Mouse (Mus musculus): ENCODE results near the gene Crtc1. TPM values are rescaled to one million over a fixed set of nuclear protein-coding genes. Genes with fewer than 3 reads are reported as not detected.

Crtc1 gene
- total and polyA plus RNA-seq, 2 experiments from 2014 or later, result 51.7 to 52.9 TPM

DNA sequence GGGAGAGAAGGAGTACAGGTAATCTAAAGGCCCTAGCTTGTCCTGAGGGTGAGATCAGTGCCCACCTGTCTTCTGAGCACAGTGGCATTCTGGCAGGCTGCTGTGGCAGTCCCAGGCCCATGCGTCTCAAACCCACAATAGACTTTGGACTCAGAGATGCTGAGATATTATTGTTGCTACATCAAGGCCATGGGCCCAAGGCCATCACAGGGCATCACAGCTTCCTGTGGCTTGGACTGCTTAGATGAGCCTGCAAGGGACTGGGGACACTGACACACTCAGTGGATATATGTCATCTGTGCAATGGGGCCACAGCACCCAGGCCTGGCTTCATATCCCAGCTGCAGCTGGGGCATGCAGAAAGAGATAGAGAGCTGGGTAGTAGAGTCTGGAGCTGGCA is 17.6 kb upstream of the Crtc1 start:
- Histone ChIP-seq H3K9me3 (ENCODE audit: low read length) (no peaks in the 10 kb centered on the region), H3K4me2 (ENCODE audit: low read depth) (no peak overlapping the region), H3K36me3 (ENCODE audit: insufficient read depth) (0 out of 2 replicates have a peak, but pooled peaks cover 5% of the 10 kb centered on the region), H3K27ac (ENCODE audit: low read depth, low read length) (no peak overlapping the region), H3K4me1 (ENCODE audit: insufficient read depth) (no peaks in the 10 kb centered on the region), H3K27me3 (ENCODE audit: insufficient read depth, low read length) (no peaks in the 10 kb centered on the region), H3K4me3 (ENCODE audit: low read depth, low read length) (no peak overlapping the region), H3K9ac (no peak overlapping the region)
- WGBS, result 92% methylated on average over 1 of the region's 1 CpGs
- no peak for TF ChIP-seq CTCF (IDR thresholded peaks at IDR 0.05; ENCODE audit: low read depth)
- ATAC-seq (no peak), DNase-seq (no peak)

DNA sequence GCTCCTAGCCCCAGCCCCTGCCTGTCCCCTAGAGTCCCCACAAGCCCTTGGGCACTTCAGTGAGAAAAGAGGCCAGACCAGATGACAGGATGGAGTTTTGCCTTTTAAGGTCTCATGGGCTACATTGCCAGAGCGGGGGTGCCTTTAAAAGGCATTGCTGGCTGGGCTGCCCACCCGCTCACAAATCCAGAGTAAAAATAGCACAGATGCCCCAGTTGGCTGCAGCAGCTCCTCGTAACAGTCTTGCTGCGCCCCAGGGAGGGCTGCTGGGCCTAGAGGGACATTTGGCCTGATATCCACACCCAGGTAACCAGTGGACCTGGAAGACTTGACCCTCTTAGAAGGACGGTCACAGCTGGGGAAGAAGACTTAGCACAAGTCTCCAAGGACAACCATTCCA is 14.5 kb upstream of the Crtc1 start:
- no peak overlapping the region for H3K4me3 ChIP-seq (ENCODE audit: low read depth, low read length)
- no peak for ATAC-seq
- no peaks in the 10 kb centered on the region for H3K4me1 ChIP-seq (ENCODE audit: insufficient read depth)
- no peaks in the 10 kb centered on the region for H3K27me3 ChIP-seq (ENCODE audit: insufficient read depth, low read length)
- H3K27ac ChIP-seq (ENCODE audit: low read depth, low read length), result no peak overlapping the region
- WGBS, result 90% methylated on average over 5 of the region's 5 CpGs
- no peak for TF ChIP-seq CTCF (IDR thresholded peaks at IDR 0.05; ENCODE audit: low read depth)
- no peak overlapping the region for H3K4me2 ChIP-seq (ENCODE audit: low read depth)
- H3K9me3 ChIP-seq (ENCODE audit: low read length), result no peaks in the 10 kb centered on the region
- H3K9ac ChIP-seq, result no peak overlapping the region
- H3K36me3 ChIP-seq (ENCODE audit: insufficient read depth), result peaks cover 22% of the 10 kb centered on the region; the same call in 1 of the 2 replicates
- no peak for DNase-seq

DNA sequence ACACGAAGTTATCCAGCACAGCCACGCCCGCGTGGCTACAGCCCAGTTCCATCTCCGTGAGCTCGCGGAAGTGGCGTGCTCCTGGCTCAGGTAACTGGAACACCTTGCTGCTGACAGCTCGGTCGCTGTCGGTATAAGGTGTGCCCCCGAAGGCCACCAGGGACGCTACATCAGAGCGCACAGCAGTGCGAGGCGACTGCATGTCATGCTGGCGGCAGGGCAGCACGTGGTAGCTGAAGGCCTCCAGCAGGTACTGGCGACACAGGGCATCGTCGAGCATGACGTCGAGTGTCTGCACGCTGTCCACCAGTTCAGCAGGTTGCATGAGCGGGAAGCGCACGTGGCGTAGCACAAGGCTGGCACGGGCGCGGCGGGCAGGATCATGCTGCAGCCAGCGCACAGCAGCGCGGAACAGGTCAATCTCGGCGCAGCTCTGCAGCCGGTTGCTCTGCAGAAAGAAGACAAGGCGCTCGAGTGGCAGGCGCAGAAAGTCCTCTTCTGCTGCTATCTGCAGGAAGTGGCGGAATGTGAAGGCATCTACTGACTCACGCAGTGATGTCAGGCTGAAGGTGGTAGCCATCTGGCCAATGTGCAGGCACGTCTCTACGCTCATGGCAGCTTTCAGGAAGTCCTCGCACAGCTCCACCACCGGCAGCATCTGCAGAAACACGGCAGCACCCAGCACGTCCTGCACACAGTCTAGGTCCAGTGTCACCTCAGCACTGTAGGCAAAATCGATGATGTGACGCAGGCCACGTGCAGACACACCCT is 13.0 kb upstream of the Crtc1 start:
- H3K4me1 ChIP-seq (ENCODE audit: insufficient read depth), result no peaks in the 10 kb centered on the region
- 68% methylated on average over 52 of the region's 52 CpGs for whole genome bisulfite sequencing
- ATAC-seq (0 out of 2 replicates have a peak, but pooled peaks have one; percentile 17), DNase-seq (no peak)
- no peak overlapping the region for H3K4me2 ChIP-seq (ENCODE audit: low read depth)
- H3K27me3 ChIP-seq (ENCODE audit: insufficient read depth, low read length), result no peaks in the 10 kb centered on the region
- no peaks in the 10 kb centered on the region for H3K9me3 ChIP-seq (ENCODE audit: low read length)
- H3K9ac ChIP-seq, result no peak overlapping the region
- H3K27ac ChIP-seq (ENCODE audit: low read depth, low read length), result no peak overlapping the region
- peak; percentile 33; the same call in 1 of the 2 replicates for TF ChIP-seq CTCF (IDR thresholded peaks at IDR 0.05; ENCODE audit: low read depth)
- peaks cover 22% of the 10 kb centered on the region; the same call in 1 of the 2 replicates for H3K36me3 ChIP-seq (ENCODE audit: insufficient read depth)
- H3K4me3 ChIP-seq (ENCODE audit: low read depth, low read length), result no peak overlapping the region

GRCm38 (mm10) chr8:70447639-70448420 is 8.5 kb upstream of the Crtc1 start:
- Histone ChIP-seq H3K36me3 (ENCODE audit: insufficient read depth) (peaks cover 22% of the 10 kb centered on the region; the same call in 1 of the 2 replicates), H3K9me3 (ENCODE audit: low read length) (no peaks in the 10 kb centered on the region), H3K4me2 (ENCODE audit: low read depth) (no peak overlapping the region), H3K9ac (no peak overlapping the region), H3K4me3 (ENCODE audit: low read depth, low read length) (no peak overlapping the region), H3K4me1 (ENCODE audit: insufficient read depth) (no peaks in the 10 kb centered on the region), H3K27ac (ENCODE audit: low read depth, low read length) (no peak overlapping the region; the same call in 1 of the 2 replicates), H3K27me3 (ENCODE audit: insufficient read depth, low read length) (no peaks in the 10 kb centered on the region)
- WGBS, result 57% methylated on average over 19 of the region's 19 CpGs
- DNase-seq, result peak; percentile 68
- peak; percentile 82 for ATAC-seq
- TF ChIP-seq CTCF (IDR thresholded peaks at IDR 0.05; ENCODE audit: low read depth), result peak; percentile 23; the same call in 1 of the 2 replicates

DNA sequence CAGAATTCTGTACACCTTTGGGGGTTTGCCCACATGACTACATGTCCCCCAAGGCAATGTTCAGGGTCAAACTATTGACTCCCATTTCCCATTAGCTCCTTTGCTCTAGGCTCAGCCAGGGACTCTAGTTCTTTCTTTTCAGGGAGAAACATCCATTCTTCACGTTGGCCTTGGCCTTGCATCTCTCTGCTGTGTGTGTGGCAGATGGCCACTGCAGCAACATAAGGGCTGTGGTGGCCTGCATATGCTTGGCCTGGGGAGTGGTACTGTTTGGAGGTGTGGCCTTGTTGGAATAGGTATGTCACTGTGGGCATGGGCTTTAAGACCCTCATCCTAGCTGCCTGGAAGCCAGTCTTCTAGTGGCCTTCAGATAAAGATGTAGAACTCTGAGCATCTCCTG is 6.6 kb upstream of the Crtc1 start:
- no peak for ATAC-seq
- H3K4me1 ChIP-seq (ENCODE audit: insufficient read depth), result no peaks in the 10 kb centered on the region
- peaks cover 9% of the 10 kb centered on the region; the same call in 1 of the 2 replicates for H3K36me3 ChIP-seq (ENCODE audit: insufficient read depth)
- H3K27ac ChIP-seq (ENCODE audit: low read depth, low read length), result no peak overlapping the region
- DNase-seq, result no peak
- H3K9me3 ChIP-seq (ENCODE audit: low read length), result no peaks in the 10 kb centered on the region
- no peak overlapping the region for H3K4me3 ChIP-seq (ENCODE audit: low read depth, low read length)
- TF ChIP-seq CTCF (IDR thresholded peaks at IDR 0.05; ENCODE audit: low read depth), result no peak
- no peak overlapping the region for H3K4me2 ChIP-seq (ENCODE audit: low read depth)
- H3K27me3 ChIP-seq (ENCODE audit: insufficient read depth, low read length), result no peaks in the 10 kb centered on the region
- H3K9ac ChIP-seq, result no peak overlapping the region
- 48% methylated on average over 1 of the region's 1 CpGs for WGBS

- DNase-seq, result no peak
- Histone ChIP-seq H3K27ac (ENCODE audit: low read depth, low read length) (no peak overlapping the region), H3K9me3 (ENCODE audit: low read length) (no peaks in the 10 kb centered on the region), H3K4me3 (ENCODE audit: low read depth, low read length) (no peak overlapping the region), H3K4me2 (ENCODE audit: low read depth) (no peak overlapping the region), H3K36me3 (ENCODE audit: insufficient read depth) (no peaks in the 10 kb centered on the region), H3K4me1 (ENCODE audit: insufficient read depth) (peaks cover 6% of the 10 kb centered on the region), H3K27me3 (ENCODE audit: insufficient read depth, low read length) (no peaks in the 10 kb centered on the region), H3K9ac (no peak overlapping the region)
- TF ChIP-seq CTCF (IDR thresholded peaks at IDR 0.05; ENCODE audit: low read depth), result no peak
- 84% methylated on average over 4 of the region's 4 CpGs for WGBS
- ATAC-seq, result no peak
Observed at GRCm38 (mm10) chr8:70443326-70443725, 3.9 kb upstream of the Crtc1 start.

DNA sequence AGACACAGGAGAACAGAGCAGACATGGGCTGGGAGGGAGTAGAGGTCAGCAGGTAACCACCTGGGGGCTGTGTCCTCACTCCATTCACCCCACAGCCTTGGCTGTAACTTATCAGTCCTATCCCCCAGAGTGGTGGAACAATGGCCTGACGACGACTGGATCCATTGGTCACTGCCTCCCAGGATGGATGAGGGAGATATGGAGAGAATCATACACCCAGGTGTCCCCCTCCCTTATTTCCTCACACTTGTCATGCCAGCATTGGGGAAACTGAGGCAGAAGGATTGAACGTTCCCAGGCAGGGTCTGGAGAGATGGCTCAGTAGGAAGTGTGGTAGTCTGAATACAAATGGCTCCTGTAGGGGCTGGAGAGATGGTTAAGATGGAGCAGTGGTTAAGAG is 2.2 kb upstream of the Crtc1 start:
- H3K36me3 ChIP-seq (ENCODE audit: insufficient read depth), result no peaks in the 10 kb centered on the region
- TF ChIP-seq CTCF (IDR thresholded peaks at IDR 0.05; ENCODE audit: low read depth), result no peak
- 67% methylated on average over 3 of the region's 3 CpGs for WGBS

More for the DNA sequence above, 2.2 kb upstream of the Crtc1 start:
- Histone ChIP-seq H3K9ac (no peak overlapping the region), H3K27me3 (ENCODE audit: insufficient read depth, low read length) (no peaks in the 10 kb centered on the region), H3K4me2 (ENCODE audit: low read depth) (no peak overlapping the region), H3K4me1 (ENCODE audit: insufficient read depth) (peaks cover 15% of the 10 kb centered on the region), H3K9me3 (ENCODE audit: low read length) (no peaks in the 10 kb centered on the region), H3K27ac (ENCODE audit: low read depth, low read length) (no peak overlapping the region), H3K4me3 (ENCODE audit: low read depth, low read length) (no peak overlapping the region)
- no peak for ATAC-seq
- DNase-seq, result no peak
